Mouse (Mus musculus): ENCODE data around the gene Msl2.
A peak's percentile ranks its signal among the peaks of the same experiment; 100 is the strongest.

GRCm38 (mm10) chr9:101073041-101073986 lies 587 bp upstream of the Msl2 start:
- TF ChIP-seq EP300 (IDR thresholded peaks at IDR 0.05; ENCODE audit: insufficient read depth, low read depth, low read length) = peak; percentile 51
- TF ChIP-seq POLR2A (IDR thresholded peaks at IDR 0.05; ENCODE audit: insufficient read depth, low read length) = peak; percentile 66
